Mouse (Mus musculus) forebrain, embryonic 13.5 days (tissue): ENCODE data around the gene Bag2. TPM values are rescaled to one million over a fixed set of nuclear protein-coding genes. Genes with fewer than 3 reads are reported as not detected.
A peak's percentile ranks its signal among the peaks of the same experiment; 100 is the strongest.

Experiments used
- ATAC-seq: fragments of 200-750 bp; cut with Nextera tagmentation; 2 replicates; pipeline ENCODE4 v1.8.0; 2017
- H3K27ac ChIP-seq: fragments of 300-500 bp; sonication (generic); 2 replicates; pipeline ENCODE4 v1.5.1; 2015; ENCODE audit warnings: inconsistent platforms, mild to moderate bottlenecking, moderate library complexity
- H3K27me3 ChIP-seq: fragments of 300-500 bp; sonication (generic); 2 replicates; pipeline ENCODE4 v1.6.1; 2015; ENCODE audit warnings: mild to moderate bottlenecking, inconsistent platforms
- H3K36me3 ChIP-seq: fragments of 300-500 bp; sonication (generic); 2 replicates; pipeline ENCODE4 v1.6.1; 2015; ENCODE audit warnings: mild to moderate bottlenecking, inconsistent platforms; ENCODE audit not compliant: poor library complexity, severe bottlenecking
- H3K4me1 ChIP-seq: fragments of 300-500 bp; sonication (generic); 2 replicates; pipeline ENCODE4 v1.6.1; 2015; ENCODE audit warnings: inconsistent platforms
- H3K4me2 ChIP-seq: fragments of 300-500 bp; sonication (generic); 2 replicates; pipeline ENCODE4 v1.6.1; 2015; ENCODE audit warnings: inconsistent platforms, mild to moderate bottlenecking, moderate library complexity
- H3K4me3 ChIP-seq: fragments of 300-500 bp; sonication (generic); 2 replicates; pipeline ENCODE4 v1.5.1; 2015; ENCODE audit warnings: mild to moderate bottlenecking, inconsistent platforms
- H3K9ac ChIP-seq: fragments of 300-500 bp; sonication (generic); 2 replicates; pipeline ENCODE4 v1.6.1; 2015; ENCODE audit warnings: mild to moderate bottlenecking, inconsistent platforms
- H3K9me3 ChIP-seq: fragments of 300-500 bp; sonication (generic); replicated peaks from 2 replicates; pipeline ENCODE4 v1.6.1; 2016; ENCODE audit warnings: inconsistent platforms
- WGBS: fragments of 180-500 bp; shearing (Covaris S2); methylation state at CpG from one replicate; pipeline ENCODE4 v1.1.7; 2015; 5-methylcytosine and 5-hydroxymethylcytosine counted together
- polyA plus RNA-seq: library from polyadenylated mRNA; unstranded; fragments of >200 nt; fragmentation: Nextera tagmentation; extraction: Ambion mirVana; gene quantifications from 2 replicates; pipeline ENCODE4 v1.2.1, GENCODE M21; 2015

The Bag2 gene
- polyA plus RNA-seq, 1 experiment from 2014 or later, result 25.0 TPM

GRCm38 (mm10) chr1:33717636-33718035, 40.0 kb downstream of the Bag2 start:
- Histone ChIP-seq H3K36me3 (peaks cover 11% of the 10 kb centered on the region), H3K9ac (no peak overlapping the region), H3K9me3 (no peaks in the 10 kb centered on the region), H3K4me2 (no peak overlapping the region), H3K27ac (no peak overlapping the region), H3K27me3 (no peaks in the 10 kb centered on the region), H3K4me3 (no peak overlapping the region), H3K4me1 (peaks cover 15% of the 10 kb centered on the region)
- no peak for ATAC-seq
- WGBS, result 100% methylated on average over 1 of the region's 1 CpGs

- 9% methylated on average over 10 of the region's 10 CpGs for WGBS
- Histone ChIP-seq H3K27ac (no peak overlapping the region), H3K36me3 (no peaks in the 10 kb centered on the region), H3K27me3 (no peaks in the 10 kb centered on the region), H3K4me2 (peak overlapping the region; percentile 36), H3K4me3 (no peak overlapping the region), H3K4me1 (0 out of 2 replicates have a peak, but pooled peaks cover 5% of the 10 kb centered on the region), H3K9me3 (no peaks in the 10 kb centered on the region), H3K9ac (no peak overlapping the region)
- ATAC-seq, result peak; percentile 50; the same call in 1 of the 2 replicates
These were observed 42.8 kb downstream of the Bag2 start for GRCm38 (mm10) chr1:33714796-33715195.

DNA sequence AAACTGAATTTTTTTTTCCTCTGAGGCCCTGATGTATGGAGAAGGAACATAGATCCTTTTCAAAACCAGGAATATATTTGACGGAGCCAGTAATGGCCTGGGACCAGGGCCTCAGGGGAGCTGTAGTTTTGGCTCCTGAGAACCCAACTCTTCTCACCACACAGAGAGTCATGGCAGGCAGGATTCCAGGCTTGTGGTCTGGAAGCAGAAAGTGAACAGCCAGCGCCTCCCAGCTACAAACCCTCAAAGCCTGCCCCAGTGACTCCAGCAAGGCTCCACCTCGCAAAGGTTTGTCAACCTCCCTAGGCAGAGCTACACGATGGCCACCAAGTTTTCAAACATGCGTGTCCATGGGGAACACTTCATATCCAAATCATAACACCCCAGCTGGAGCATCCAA, 45.6 kb downstream of the Bag2 start:
- no peaks in the 10 kb centered on the region for H3K9me3 ChIP-seq
- no peak overlapping the region for H3K4me3 ChIP-seq
- ATAC-seq, result no peak
- H3K4me2 ChIP-seq, result no peak overlapping the region
- no peaks in the 10 kb centered on the region for H3K27me3 ChIP-seq
- H3K4me1 ChIP-seq, result 0 out of 2 replicates have a peak, but pooled peaks cover 5% of the 10 kb centered on the region
- H3K36me3 ChIP-seq, result no peaks in the 10 kb centered on the region
- H3K9ac ChIP-seq, result no peak overlapping the region
- WGBS, result 91% methylated on average over 5 of the region's 5 CpGs
- no peak overlapping the region for H3K27ac ChIP-seq

- Histone ChIP-seq H3K9me3 (no peaks in the 10 kb centered on the region), H3K4me1 (0 out of 2 replicates have a peak, but pooled peaks cover under 1% of the 10 kb centered on the region), H3K36me3 (no peaks in the 10 kb centered on the region), H3K9ac (no peak overlapping the region), H3K4me3 (no peak overlapping the region), H3K27me3 (no peaks in the 10 kb centered on the region), H3K27ac (no peak overlapping the region), H3K4me2 (no peak overlapping the region)
- 93% methylated on average over 2 of the region's 2 CpGs for WGBS
- ATAC-seq, result no peak
These were observed 48.0 kb downstream of the Bag2 start for GRCm38 (mm10) chr1:33709615-33710014.

GRCm38 (mm10) chr1:33701244-33701643, 56.4 kb downstream of the Bag2 start:
- Histone ChIP-seq H3K9ac (no peak overlapping the region), H3K4me1 (no peaks in the 10 kb centered on the region), H3K36me3 (no peaks in the 10 kb centered on the region), H3K9me3 (0 out of 2 replicates have a peak, but pooled peaks cover 3% of the 10 kb centered on the region), H3K4me2 (no peak overlapping the region), H3K27ac (no peak overlapping the region), H3K27me3 (no peaks in the 10 kb centered on the region), H3K4me3 (no peak overlapping the region)
- ATAC-seq, result no peak
- 63% methylated on average over 3 of the region's 3 CpGs for WGBS

GRCm38 (mm10) chr1:33696016-33696415, 61.6 kb downstream of the Bag2 start:
- Histone ChIP-seq H3K27ac (no peak overlapping the region), H3K9me3 (no peaks in the 10 kb centered on the region), H3K9ac (no peak overlapping the region), H3K36me3 (no peaks in the 10 kb centered on the region), H3K27me3 (no peaks in the 10 kb centered on the region), H3K4me3 (no peak overlapping the region), H3K4me1 (no peaks in the 10 kb centered on the region), H3K4me2 (no peak overlapping the region)
- WGBS, result 91% methylated on average over 2 of the region's 2 CpGs
- ATAC-seq, result no peak

Other genes starting within 250 kb of the Bag2 start
- gene Prim2, start 88.0 kb downstream of the Bag2 start, polyA plus RNA-seq, result 47.8 and 48.0 TPM in 2 replicates
- gene Rab23, start 37.9 kb downstream of the Bag2 start, polyA plus RNA-seq, result 28.4 and 31.9 TPM in 2 replicates
- gene Zfp451, start 56.8 kb upstream of the Bag2 start, polyA plus RNA-seq, result 37.2 and 43.4 TPM in 2 replicates
- gene Bend6, start 150.0 kb upstream of the Bag2 start, polyA plus RNA-seq, result 12.7 and 13.8 TPM in 2 replicates
- 28.2 and 29.4 TPM in 2 replicates for gene Dst, start 150.4 kb upstream of the Bag2 start, polyA plus RNA-seq